Mouse (Mus musculus) neutrophil, adult 83 days (primary cell): Measurements from ENCODE around the gene Gm3183. TPM values are rescaled to one million over a fixed set of nuclear protein-coding genes. Genes with fewer than 3 reads are reported as not detected.

ENCODE experiments used
- total RNA-seq, 2 experiments: library from RNA; stranded (reverse); gene quantifications; one replicate each; pipeline ENCODE4 v1.2.4; 2023

The Gm3183 gene
- not detected for total RNA-seq

DNA sequence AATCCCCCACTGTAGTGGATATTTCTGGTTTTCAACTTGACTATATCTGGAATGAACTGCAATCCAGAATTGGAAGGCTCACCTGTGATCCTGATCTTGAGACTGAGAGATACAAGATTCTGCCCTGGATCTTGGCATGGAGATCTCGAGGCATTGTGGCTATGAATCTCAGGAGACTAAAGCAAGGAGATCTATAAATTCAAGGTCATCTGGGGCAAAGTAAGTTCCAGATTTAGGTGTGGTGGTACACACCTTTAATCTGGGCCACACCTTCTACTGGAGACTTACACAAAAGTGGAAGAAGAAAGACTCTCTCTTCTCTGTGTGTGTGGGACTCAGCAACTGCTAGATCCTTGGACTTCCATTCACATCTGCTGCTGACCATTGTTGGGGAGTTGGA lies at the start of gene Gm3183:
Gm3183 (plus strand) TSS at position 301 of the 400 bp plus-strand sequence.

Other genes starting within 250 kb of the Gm3183 start
- gene Gm3147, start 249.1 kb upstream of the Gm3183 start, total RNA-seq: not detected
- gene Gm6509, start 241.5 kb upstream of the Gm3183 start, total RNA-seq: not detected
- gene Gm6205, start 217.1 kb upstream of the Gm3183 start, total RNA-seq: not detected
- gene Gm6367, start 123.2 kb downstream of the Gm3183 start, total RNA-seq: not detected
- not detected for gene Gm7942, start 241.5 kb downstream of the Gm3183 start, total RNA-seq